Mouse (Mus musculus): ENCODE data around the gene Gm21477. TPM values are rescaled to one million over a fixed set of nuclear protein-coding genes. Genes with fewer than 3 reads are reported as not detected.

The Gm21477 gene
- not detected in 2 replicates for polyA plus RNA-seq (2021; fragmentation: Nextera tagmentation)
- long read RNA-seq, experiment 1, result 0 reads
- long read RNA-seq, experiment 2, result 0 reads

DNA sequence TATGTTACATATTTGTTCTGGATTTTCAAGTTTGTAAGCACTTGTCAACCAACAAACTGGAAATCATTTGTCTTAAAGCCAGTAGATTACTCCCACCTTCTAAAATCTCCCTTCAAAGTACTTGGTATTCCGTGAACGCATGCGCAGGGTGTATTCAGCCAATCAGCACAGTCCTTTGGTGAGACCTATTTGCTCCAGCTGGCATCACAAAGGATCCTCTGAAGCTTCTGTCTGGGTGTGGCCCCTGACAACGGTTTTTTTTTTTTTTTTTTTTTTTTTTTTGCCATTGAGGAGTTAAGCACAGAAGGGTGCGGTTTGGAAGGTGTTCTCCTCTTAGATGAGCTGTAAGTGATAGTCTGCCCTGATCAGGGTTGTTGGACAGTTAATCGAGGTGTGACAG is at the start of gene Gm21477:
Gm21477 (plus strand) TSS at position 301 of the 400 bp plus-strand sequence.

